Mouse (Mus musculus): Measurements from ENCODE around the gene Frmd4b.

Frmd4b gene

GRCm38 (mm10) chr6:97239360-97239759 is 378.0 kb downstream of the Frmd4b start:
- no peak for DNase-seq

Measured in right cerebral cortex, postnatal 4 days (tissue).